Mouse (Mus musculus): ENCODE measurements around the gene Rab43. TPM values are rescaled to one million over a fixed set of nuclear protein-coding genes. Genes with fewer than 3 reads are reported as not detected.
A peak's percentile ranks its signal among the peaks of the same experiment; 100 is the strongest.

Rab43 gene
- total RNA-seq, 2 experiments from 2014 or later = 6.4 to 36.7 TPM

GRCm38 (mm10) chr6:87810311-87810710 lies 1.7 kb downstream of the Rab43 start:
- ATAC-seq (replicated peaks; ENCODE audit: poor library complexity, severe bottlenecking) = no peak

- no peak for ATAC-seq (replicated peaks; ENCODE audit: poor library complexity, severe bottlenecking)
These were observed 2.3 kb downstream of the Rab43 start for GRCm38 (mm10) chr6:87809651-87810161.

DNA sequence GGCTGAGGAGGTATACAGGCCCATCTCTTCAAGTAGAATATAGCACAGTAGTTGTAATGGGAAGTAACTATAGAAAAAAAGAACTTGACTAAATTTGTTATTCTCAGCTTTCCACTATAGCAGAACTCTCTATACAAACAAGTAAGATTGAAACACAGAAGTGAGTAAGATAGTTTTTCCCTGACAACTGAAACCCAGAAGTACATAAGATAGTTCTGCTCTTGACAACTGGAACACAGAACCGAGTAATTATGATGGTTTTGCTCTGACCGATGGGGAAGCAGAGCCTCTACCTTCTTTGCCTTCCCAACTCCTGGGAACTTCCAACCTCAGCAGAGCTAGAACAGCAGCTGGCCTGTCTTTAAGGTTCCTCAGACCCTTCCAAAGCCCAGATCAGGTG lies 2.8 kb downstream of the Rab43 start:
- 0 out of 2 replicates have a peak, but pooled peaks have one; percentile 4 for ATAC-seq (replicated peaks; ENCODE audit: poor library complexity, severe bottlenecking)

DNA sequence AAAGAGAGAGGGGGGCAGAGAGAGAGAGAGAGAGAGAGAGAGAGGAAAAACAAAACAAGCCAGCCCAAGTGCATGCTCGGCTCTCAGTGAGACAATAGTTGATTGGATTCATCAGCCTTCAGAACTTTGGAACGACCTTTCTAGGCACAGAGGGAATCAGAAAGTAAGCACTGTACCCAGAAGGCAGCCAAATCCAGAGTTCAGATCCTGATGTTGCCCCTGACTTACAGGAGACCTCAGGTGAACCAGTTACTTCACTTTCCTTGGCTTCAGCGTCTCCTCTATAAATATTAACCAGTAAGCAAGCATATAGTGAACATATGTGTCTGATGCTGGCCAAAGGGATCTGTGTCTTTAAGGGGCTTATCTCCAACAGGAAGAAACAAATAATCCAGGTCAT lies 3.4 kb downstream of the Rab43 start:
- no peak for ATAC-seq (replicated peaks; ENCODE audit: poor library complexity, severe bottlenecking)

GRCm38 (mm10) chr6:87807735-87808440 lies 4.1 kb downstream of the Rab43 start:
- no peak for ATAC-seq (replicated peaks; ENCODE audit: poor library complexity, severe bottlenecking)

DNA sequence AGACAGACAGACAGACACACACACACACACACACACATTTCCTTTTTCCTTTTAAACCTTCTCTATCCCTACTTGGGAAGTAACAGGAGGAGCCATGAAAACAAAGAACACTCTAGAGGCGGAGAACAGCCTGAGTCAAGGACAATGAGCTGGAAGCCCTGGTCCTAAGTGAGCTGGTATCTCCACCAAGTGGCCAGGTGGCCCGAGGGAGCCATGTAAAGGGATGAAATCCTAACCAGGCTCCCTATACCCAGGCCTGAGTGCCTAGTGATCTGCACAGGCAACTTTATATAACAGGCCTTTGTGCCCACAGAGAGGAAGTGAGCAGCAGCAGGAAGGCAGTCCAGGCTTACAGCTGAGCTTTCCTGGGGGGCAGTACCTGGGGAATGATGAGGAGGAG lies 5.1 kb downstream of the Rab43 start:
- no peak for ATAC-seq (replicated peaks; ENCODE audit: poor library complexity, severe bottlenecking)

GRCm38 (mm10) chr6:87806028-87806427 lies 5.9 kb downstream of the Rab43 start:
- ATAC-seq (replicated peaks; ENCODE audit: poor library complexity, severe bottlenecking) = peak; percentile 63

DNA sequence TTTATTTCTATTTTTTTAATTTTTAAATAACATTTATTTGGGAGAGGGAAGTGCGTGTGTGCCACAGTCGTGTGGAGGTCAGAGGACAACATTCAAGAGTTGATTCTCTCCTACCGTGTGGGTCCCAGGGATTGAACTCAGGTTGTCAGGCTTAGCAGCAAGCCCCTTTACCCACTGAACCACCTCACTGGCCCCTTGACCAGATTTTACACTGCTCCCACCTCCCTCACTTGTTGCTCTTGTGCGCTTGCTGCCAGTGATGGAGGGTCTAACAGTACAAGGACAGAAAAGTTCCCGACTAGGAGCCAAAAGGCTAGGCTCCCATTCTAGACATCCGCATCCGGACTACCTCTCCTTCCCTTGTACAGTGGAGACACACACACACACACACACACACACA lies 6.5 kb downstream of the Rab43 start:
- ATAC-seq (replicated peaks; ENCODE audit: poor library complexity, severe bottlenecking) = no peak

DNA sequence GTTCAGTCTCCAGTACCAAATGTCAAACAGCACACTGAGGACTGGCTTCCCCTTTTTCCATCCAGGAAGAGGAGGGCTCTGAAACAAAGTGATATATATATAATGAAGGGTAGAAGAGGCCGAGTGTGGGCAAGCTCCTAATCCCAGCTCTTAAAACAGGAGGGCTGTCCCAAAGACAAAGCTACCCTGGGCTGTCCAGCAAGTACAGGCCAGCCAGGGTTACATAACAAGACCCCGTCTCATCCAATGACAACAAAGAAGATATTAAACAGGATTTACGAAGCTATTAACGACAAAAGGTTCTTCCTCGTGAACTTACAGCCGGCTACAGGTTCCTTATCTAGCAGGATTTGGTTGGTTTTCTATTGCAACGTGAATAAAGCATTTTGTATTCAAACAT lies 7.1 kb downstream of the Rab43 start:
- no peak for ATAC-seq (replicated peaks; ENCODE audit: poor library complexity, severe bottlenecking)

DNA sequence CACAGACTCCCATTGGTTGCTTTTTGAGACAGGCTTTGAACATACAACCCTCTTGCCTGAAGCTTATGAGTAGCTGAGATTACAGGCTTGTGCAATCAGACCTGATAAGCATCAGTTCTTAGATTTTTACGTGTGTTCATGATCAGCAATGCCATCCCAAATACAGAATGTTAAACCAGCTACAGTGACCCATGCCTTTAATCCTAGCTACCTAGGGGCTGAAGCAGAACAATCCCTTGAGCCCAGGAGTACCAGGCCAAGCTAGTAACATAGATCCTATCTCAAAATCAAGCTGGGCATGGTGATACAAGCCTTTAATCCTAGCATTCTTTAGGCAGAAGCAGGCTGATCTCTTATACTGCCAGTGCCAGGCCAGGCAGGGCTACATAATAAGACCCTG lies 7.9 kb downstream of the Rab43 start:
- no peak for ATAC-seq (replicated peaks; ENCODE audit: poor library complexity, severe bottlenecking)

DNA sequence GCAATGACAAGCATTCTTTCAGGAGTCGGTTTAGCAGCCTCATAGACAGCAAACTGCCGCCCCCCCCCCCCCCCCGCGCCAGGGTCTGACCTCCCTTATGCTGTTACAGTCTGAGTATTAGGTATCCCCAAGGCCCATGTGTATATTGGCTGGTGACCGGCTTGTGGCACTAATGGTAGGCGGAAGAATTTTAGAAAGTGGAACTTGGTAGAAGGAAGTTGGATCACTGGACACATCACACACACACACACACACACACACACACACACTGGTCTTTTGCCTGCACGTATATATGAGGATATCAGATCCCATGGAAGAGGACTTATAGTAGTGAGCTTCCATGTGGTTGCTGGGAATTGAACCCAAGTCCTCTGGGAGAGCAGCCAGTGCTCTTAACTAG lies 9.5 kb downstream of the Rab43 start:
- peak; percentile 50 for ATAC-seq (replicated peaks; ENCODE audit: poor library complexity, severe bottlenecking)

GRCm38 (mm10) chr6:87799576-87799975 lies 12.4 kb downstream of the Rab43 start:
- no peak for ATAC-seq (replicated peaks; ENCODE audit: poor library complexity, severe bottlenecking)

GRCm38 (mm10) chr6:87797321-87797720 lies 14.6 kb downstream of the Rab43 start:
- no peak for ATAC-seq (replicated peaks; ENCODE audit: poor library complexity, severe bottlenecking)

GRCm38 (mm10) chr6:87796251-87796880 lies 15.6 kb downstream of the Rab43 start:
- no peak for ATAC-seq (replicated peaks; ENCODE audit: poor library complexity, severe bottlenecking)

- no peak for ATAC-seq (replicated peaks; ENCODE audit: poor library complexity, severe bottlenecking)
These were observed 16.4 kb downstream of the Rab43 start for GRCm38 (mm10) chr6:87795385-87796150.

GRCm38 (mm10) chr6:87793821-87794510 lies 18.0 kb downstream of the Rab43 start:
- ATAC-seq (replicated peaks; ENCODE audit: poor library complexity, severe bottlenecking) = no peak

- no peak for ATAC-seq (replicated peaks; ENCODE audit: poor library complexity, severe bottlenecking)
These were observed 20.1 kb downstream of the Rab43 start for GRCm38 (mm10) chr6:87791826-87792225.

GRCm38 (mm10) chr6:87790779-87791480 lies 21.0 kb downstream of the Rab43 start:
- ATAC-seq (replicated peaks; ENCODE audit: poor library complexity, severe bottlenecking) = peak; percentile 38

GRCm38 (mm10) chr6:87789791-87790190 lies 22.2 kb downstream of the Rab43 start:
- peak; percentile 38 for ATAC-seq (replicated peaks; ENCODE audit: poor library complexity, severe bottlenecking)
